9 mouse cellular contexts compared by ENCODE assay signal in genomic region chr14:18678121-18678836, GRCm38 (mm10).
DNase-seq lines count a peak whose midpoint lies in the region; ATAC-seq lines count a peak whose summit lies in the region.
"Had no signal": no experiment of that assay in that cellular context is flagged by ENCODE, and none has a peak within 500 bp of the region (broad histone marks: within the 10 kb centered on the region; RNA-seq: fewer than 3 reads in every experiment).

No protein-coding gene starts in this region.

- H3K9ac ChIP-seq in kidney, embryonic 16.5 days (replicated peaks; ENCODE audit: low read length): no peak overlapping the region

- no peak for ATAC-seq in kidney, embryonic 16.5 days (ENCODE audit: low FRiP score, low TSS enrichment)

- WGBS in kidney, embryonic 16.5 days: 44% methylated on average over 3 of the region's 3 CpGs

- DNase-seq in kidney, postnatal 14 days: peak; percentile 48
- DNase-seq in adrenal gland, postnatal 36 days: peak; percentile 88 to 89
- DNase-seq in heart, adult 9 months (ENCODE audit: low spot score in 2 of 2): peak; percentile 62 to 68
- DNase-seq in ovary, postnatal 14 days (ENCODE audit: low spot score): peak; percentile 32
- no peak for DNase-seq in natural killer cell, adult 2 months (ENCODE audit: low spot score in 2 of 2)
- DNase-seq in left cerebral cortex, postnatal 36 days (ENCODE audit: low spot score in 2 of 2): no peak
- DNase-seq in frontal cortex, postnatal 36 days (ENCODE audit: low spot score in 2 of 2): no peak

- no peak overlapping the region for H3K4me2 ChIP-seq in kidney, embryonic 16.5 days (replicated peaks; ENCODE audit: low read depth, low read length)

- intact Hi-C loops in left cerebral cortex, postnatal 36 days (cut with DNase I): no loop called here

- H3K27ac ChIP-seq in kidney, embryonic 16.5 days (ENCODE audit: low read length): no peak overlapping the region
- H3K27ac ChIP-seq: macrophage had no signal

- no peak overlapping the region for H3K4me3 ChIP-seq in kidney, embryonic 16.5 days (ENCODE audit: low read length)

- H3K9me3 ChIP-seq in kidney, embryonic 16.5 days (ENCODE audit: low read length): no peaks in the 10 kb centered on the region

- no peaks in the 10 kb centered on the region for H3K4me1 ChIP-seq in kidney, embryonic 16.5 days (ENCODE audit: insufficient read depth, low read length)

- no peaks in the 10 kb centered on the region for H3K36me3 ChIP-seq in kidney, embryonic 16.5 days (ENCODE audit: insufficient read depth, low read length)

- no peaks in the 10 kb centered on the region for H3K27me3 ChIP-seq in kidney, embryonic 16.5 days (ENCODE audit: insufficient read depth, low read length)

Comparison
In these comparisons a context has a peak if more than half of its experiments do, and no peak if none do; other contexts are left out.
1. DNase-seq: peak in kidney, postnatal 14 days (single experiment), adrenal gland, postnatal 36 days (2 of 2), heart, adult 9 months (2 of 2) and ovary, postnatal 14 days (single experiment); none in natural killer cell, adult 2 months (0 of 2), left cerebral cortex, postnatal 36 days (0 of 2) and frontal cortex, postnatal 36 days (0 of 2).